Mouse (Mus musculus): ENCODE measurements around the gene Gm49369. TPM values are rescaled to one million over a fixed set of nuclear protein-coding genes. Genes with fewer than 3 reads are reported as not detected.
"Not testable (repeated sequence)": the region's sequence is repeated elsewhere in the genome, so short reads cannot be mapped to it uniquely, and the experiment has no call there.

Gene Gm49369
- polyA plus RNA-seq, 1 experiment from 2014 or later: 3.0 TPM

- Histone ChIP-seq H3K4me1 (peaks cover 6% of the 10 kb centered on the region; the same call in 1 of the 2 replicates), H3K4me3 (no peak overlapping the region), H3K4me2 (replicated peaks) (no peak overlapping the region), H3K36me3 (no peaks in the 10 kb centered on the region), H3K9ac (replicated peaks) (no peak overlapping the region), H3K27me3 (no peaks in the 10 kb centered on the region), H3K9me3 (no peaks in the 10 kb centered on the region), H3K27ac (replicated peaks) (no peak overlapping the region)
- WGBS: 71% methylated on average over 8 of the region's 8 CpGs
- peak; percentile 44; the same call in 1 of the 2 replicates for ATAC-seq (replicated peaks)
These were observed 47.3 kb downstream of the Gm49369 start for GRCm38 (mm10) chr7:142335151-142335550.

- Histone ChIP-seq H3K4me1 (peaks cover 6% of the 10 kb centered on the region; the same call in 1 of the 2 replicates), H3K9ac (replicated peaks) (no peak overlapping the region), H3K27me3 (no peaks in the 10 kb centered on the region), H3K4me2 (replicated peaks) (no peak overlapping the region), H3K27ac (replicated peaks) (no peak overlapping the region), H3K9me3 (no peaks in the 10 kb centered on the region), H3K36me3 (no peaks in the 10 kb centered on the region), H3K4me3 (no peak overlapping the region)
- ATAC-seq (replicated peaks): peak; percentile 90
- WGBS: 0% methylated on average over 3 of the region's 3 CpGs
These were observed 48.2 kb downstream of the Gm49369 start for GRCm38 (mm10) chr7:142334246-142334645.

- not testable (repeated sequence) for H3K9ac ChIP-seq (replicated peaks); H3K4me2 ChIP-seq (replicated peaks); H3K9me3 ChIP-seq; H3K27ac ChIP-seq (replicated peaks); ATAC-seq (replicated peaks); H3K4me3 ChIP-seq; H3K36me3 ChIP-seq; H3K27me3 ChIP-seq; H3K4me1 ChIP-seq
- 60% methylated on average over 3 of the region's 9 CpGs for WGBS
These were observed 49.7 kb downstream of the Gm49369 start for GRCm38 (mm10) chr7:142332741-142333140.

- Histone ChIP-seq H3K4me2 (replicated peaks) (no peak overlapping the region), H3K9ac (replicated peaks) (no peak overlapping the region), H3K36me3 (no peaks in the 10 kb centered on the region), H3K4me1 (peaks cover 6% of the 10 kb centered on the region; the same call in 1 of the 2 replicates), H3K27ac (replicated peaks) (no peak overlapping the region), H3K4me3 (no peak overlapping the region), H3K9me3 (no peaks in the 10 kb centered on the region), H3K27me3 (no peaks in the 10 kb centered on the region)
- no peak for ATAC-seq (replicated peaks)
- WGBS: 90% methylated on average over 4 of the region's 4 CpGs
These were observed 51.2 kb downstream of the Gm49369 start for GRCm38 (mm10) chr7:142331281-142331680.

- Histone ChIP-seq H3K27me3 (no peaks in the 10 kb centered on the region), H3K9me3 (no peaks in the 10 kb centered on the region), H3K9ac (replicated peaks) (no peak overlapping the region), H3K4me1 (peaks cover 5% of the 10 kb centered on the region; the same call in 1 of the 2 replicates), H3K27ac (replicated peaks) (no peak overlapping the region), H3K36me3 (no peaks in the 10 kb centered on the region), H3K4me3 (no peak overlapping the region), H3K4me2 (replicated peaks) (no peak overlapping the region)
- ATAC-seq (replicated peaks): no peak
- 77% methylated on average over 9 of the region's 9 CpGs for WGBS
These were observed 52.2 kb downstream of the Gm49369 start for GRCm38 (mm10) chr7:142330271-142330724.

- Histone ChIP-seq H3K9me3 (no peaks in the 10 kb centered on the region), H3K36me3 (no peaks in the 10 kb centered on the region), H3K27ac (replicated peaks) (no peak overlapping the region), H3K27me3 (no peaks in the 10 kb centered on the region), H3K4me2 (replicated peaks) (no peak overlapping the region), H3K4me3 (no peak overlapping the region), H3K4me1 (no peaks in the 10 kb centered on the region), H3K9ac (replicated peaks) (no peak overlapping the region)
- ATAC-seq (replicated peaks): no peak
- WGBS: 73% methylated on average over 3 of the region's 3 CpGs
These were observed 54.0 kb downstream of the Gm49369 start for GRCm38 (mm10) chr7:142328507-142328906.

GRCm38 (mm10) chr7:142326714-142327445 lies 55.6 kb downstream of the Gm49369 start:
- no peaks in the 10 kb centered on the region for H3K9me3 ChIP-seq
- H3K4me1 ChIP-seq: no peaks in the 10 kb centered on the region
- no peak overlapping the region for H3K4me2 ChIP-seq (replicated peaks)
- WGBS: 79% methylated on average over 9 of the region's 9 CpGs
- no peaks in the 10 kb centered on the region for H3K36me3 ChIP-seq
- no peaks in the 10 kb centered on the region for H3K27me3 ChIP-seq
- no peak overlapping the region for H3K4me3 ChIP-seq
- H3K9ac ChIP-seq (replicated peaks): no peak overlapping the region
- no peak for ATAC-seq (replicated peaks)
- H3K27ac ChIP-seq (replicated peaks): no peak overlapping the region

DNA sequence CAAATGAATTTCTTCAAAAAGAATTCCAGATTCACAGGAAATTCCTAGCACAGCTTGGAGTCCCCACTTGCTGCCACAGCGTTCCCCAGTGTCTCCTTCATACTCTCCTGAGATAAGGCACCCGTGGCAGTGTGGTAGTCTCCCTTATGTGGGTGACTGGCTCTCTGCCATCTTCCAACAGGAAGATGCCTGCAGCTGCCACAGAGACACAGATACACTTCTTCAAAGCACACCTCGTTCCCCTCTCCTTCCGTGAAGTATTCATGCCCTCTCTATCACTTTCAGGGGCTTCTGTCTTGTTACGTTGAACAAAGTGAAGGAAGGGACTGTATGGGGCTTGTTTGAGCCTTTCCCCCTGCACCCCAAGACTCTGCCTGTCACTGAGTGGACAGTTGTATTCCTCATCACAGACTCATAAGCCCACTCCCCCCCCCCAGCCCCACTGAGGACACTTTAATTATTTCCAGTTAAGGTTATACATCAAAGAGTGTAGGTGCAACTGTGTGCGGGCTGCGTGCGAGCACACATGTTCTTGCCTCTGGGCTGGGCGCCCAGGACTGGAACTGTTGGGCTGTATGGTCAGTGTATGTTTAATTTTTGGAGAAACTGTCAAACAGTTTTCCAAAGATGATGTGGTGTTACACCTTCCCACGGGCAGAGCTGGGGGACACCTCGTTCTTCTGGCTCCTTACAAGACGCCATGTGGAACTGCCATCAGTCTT lies 58.9 kb downstream of the Gm49369 start:
- Histone ChIP-seq H3K27ac (replicated peaks) (no peak overlapping the region), H3K9me3 (no peaks in the 10 kb centered on the region), H3K4me3 (no peak overlapping the region), H3K4me2 (replicated peaks) (no peak overlapping the region), H3K9ac (replicated peaks) (no peak overlapping the region), H3K36me3 (no peaks in the 10 kb centered on the region), H3K27me3 (no peaks in the 10 kb centered on the region), H3K4me1 (0 out of 2 replicates have a peak, but pooled peaks cover 3% of the 10 kb centered on the region)
- ATAC-seq (replicated peaks): no peak
- 84% methylated on average over 12 of the region's 12 CpGs for WGBS

GRCm38 (mm10) chr7:142322641-142323040 lies 59.8 kb downstream of the Gm49369 start:
- Histone ChIP-seq H3K9me3 (no peaks in the 10 kb centered on the region), H3K4me1 (0 out of 2 replicates have a peak, but pooled peaks cover 3% of the 10 kb centered on the region), H3K27ac (replicated peaks) (no peak overlapping the region), H3K9ac (replicated peaks) (no peak overlapping the region), H3K4me3 (no peak overlapping the region), H3K36me3 (no peaks in the 10 kb centered on the region), H3K27me3 (no peaks in the 10 kb centered on the region), H3K4me2 (replicated peaks) (no peak overlapping the region)
- no peak for ATAC-seq (replicated peaks)
- WGBS: 93% methylated on average over 6 of the region's 6 CpGs

GRCm38 (mm10) chr7:142321637-142322306 lies 60.7 kb downstream of the Gm49369 start:
- 26% methylated on average over 5 of the region's 10 CpGs for WGBS
- H3K9me3 ChIP-seq; H3K4me1 ChIP-seq; H3K4me3 ChIP-seq; H3K27me3 ChIP-seq; H3K27ac ChIP-seq (replicated peaks); H3K9ac ChIP-seq (replicated peaks); H3K4me2 ChIP-seq (replicated peaks); ATAC-seq (replicated peaks); H3K36me3 ChIP-seq: not testable (repeated sequence)

Data from forebrain, embryonic 15.5 days (tissue).